Mouse (Mus musculus) CD4-positive, CD25-positive, alpha-beta regulatory T cell, adult 2 months (primary cell): ENCODE data around the gene Fbxw27.
A peak's percentile ranks its signal among the peaks of the same experiment; 100 is the strongest.
"Not testable (repeated sequence)": the region's sequence is repeated elsewhere in the genome, so short reads cannot be mapped to it uniquely, and the experiment has no call there.

Experiments
- DNase-seq: peaks from one replicate; pipeline ENCODE4 v3.0.0-alpha.2; 2012; ENCODE audit warnings: low read depth, low spot score

The Fbxw27 gene

GRCm38 (mm10) chr9:109790570-109790969 is at the start of gene Fbxw27:
Fbxw27 (minus strand) TSS chr9:109790670.
- not testable (repeated sequence) for DNase-seq

- no peak for DNase-seq
These were observed 42.6 kb upstream of the Fbxw27 start for GRCm38 (mm10) chr9:109833088-109833412.

GRCm38 (mm10) chr9:109832391-109833087 is 42.1 kb upstream of the Fbxw27 start, which contains the start of gene Nme6:
Nme6 (plus strand) TSS chr9:109832749.
- peak; percentile 90 for DNase-seq

- no peak for DNase-seq
These were observed 35.7 kb upstream of the Fbxw27 start for GRCm38 (mm10) chr9:109826181-109826580.

GRCm38 (mm10) chr9:109825739-109826138 is 35.3 kb upstream of the Fbxw27 start:
- no peak for DNase-seq

GRCm38 (mm10) chr9:109816341-109816740 is 25.9 kb upstream of the Fbxw27 start:
- DNase-seq: no peak

- no peak for DNase-seq
These were observed 23.0 kb upstream of the Fbxw27 start for GRCm38 (mm10) chr9:109813424-109813823.

- no peak for DNase-seq
These were observed 21.5 kb upstream of the Fbxw27 start, which contains the start of gene Spink8 for GRCm38 (mm10) chr9:109811980-109812379. Spink8 (plus strand) TSS chr9:109812280.

- DNase-seq: no peak
These were observed 17.4 kb upstream of the Fbxw27 start for GRCm38 (mm10) chr9:109807898-109808297.

- no peak for DNase-seq
These were observed 16.3 kb upstream of the Fbxw27 start for GRCm38 (mm10) chr9:109806695-109807293.

GRCm38 (mm10) chr9:109806260-109806659 is 15.8 kb upstream of the Fbxw27 start:
- no peak for DNase-seq

GRCm38 (mm10) chr9:109805596-109805995 is 15.1 kb upstream of the Fbxw27 start:
- DNase-seq: not testable (repeated sequence)

- DNase-seq: peak; percentile 50
These were observed 7.6 kb upstream of the Fbxw27 start for GRCm38 (mm10) chr9:109798051-109798450.

- DNase-seq: no peak
These were observed 5.3 kb upstream of the Fbxw27 start for GRCm38 (mm10) chr9:109795811-109796210.

GRCm38 (mm10) chr9:109795221-109795620 is 4.8 kb upstream of the Fbxw27 start:
- no peak for DNase-seq

GRCm38 (mm10) chr9:109766841-109767240 is 23.6 kb downstream of the Fbxw27 start:
- DNase-seq: not testable (repeated sequence)

- not testable (repeated sequence) for DNase-seq
These were observed 44.5 kb downstream of the Fbxw27 start, which contains the start of gene Fbxw26 for GRCm38 (mm10) chr9:109745989-109746388. Fbxw26 (minus strand) TSS chr9:109746089.
